Mouse (Mus musculus) mesoderm, embryonic 11.5 days (tissue): ENCODE results near the gene Calcoco2.
"Not testable (repeated sequence)": the region's sequence is repeated elsewhere in the genome, so short reads cannot be mapped to it uniquely, and the experiment has no call there.

Experiments used
- DNase-seq: peaks from one replicate; pipeline ENCODE4 v3.0.0-alpha.2; 2012; ENCODE audit warnings: low read depth, low spot score

The Calcoco2 gene

GRCm38 (mm10) chr11:96111751-96112150 lies at the start of gene Calcoco2:
TSS of gene Calcoco2 (minus strand) at chr11:96111964.
- DNase-seq: no peak

- no peak for DNase-seq
Measured at GRCm38 (mm10) chr11:96147471-96147870, 35.7 kb upstream of the Calcoco2 start.

GRCm38 (mm10) chr11:96145622-96146270 lies 34.0 kb upstream of the Calcoco2 start:
- DNase-seq: peak; percentile 85

- DNase-seq: no peak
Measured at GRCm38 (mm10) chr11:96143766-96144165, 32.0 kb upstream of the Calcoco2 start.

DNA sequence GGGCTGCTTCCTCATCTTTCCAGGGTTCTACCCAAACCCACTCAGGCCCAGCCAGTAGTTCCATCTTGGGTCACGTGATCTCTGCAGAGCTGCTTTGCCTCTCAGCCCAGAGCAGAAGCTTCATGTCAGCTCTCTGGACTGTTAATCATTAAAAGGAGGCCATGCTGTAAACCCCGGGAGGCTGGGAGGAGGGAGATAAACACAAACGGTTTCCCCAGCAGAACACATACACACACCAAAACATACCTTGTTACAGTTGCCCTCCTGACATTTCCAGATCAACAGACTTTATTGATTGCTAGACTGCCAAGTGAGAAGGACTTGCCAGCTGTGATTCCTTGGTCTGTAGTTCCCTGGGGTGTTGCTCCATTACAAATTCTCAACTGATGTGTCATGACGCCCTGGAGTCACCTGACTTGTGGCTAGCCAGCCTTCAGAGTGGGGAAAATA lies 29.0 kb upstream of the Calcoco2 start:
- peak; percentile 43 for DNase-seq

- DNase-seq: no peak
Measured at GRCm38 (mm10) chr11:96135847-96136246, 24.1 kb upstream of the Calcoco2 start.

DNA sequence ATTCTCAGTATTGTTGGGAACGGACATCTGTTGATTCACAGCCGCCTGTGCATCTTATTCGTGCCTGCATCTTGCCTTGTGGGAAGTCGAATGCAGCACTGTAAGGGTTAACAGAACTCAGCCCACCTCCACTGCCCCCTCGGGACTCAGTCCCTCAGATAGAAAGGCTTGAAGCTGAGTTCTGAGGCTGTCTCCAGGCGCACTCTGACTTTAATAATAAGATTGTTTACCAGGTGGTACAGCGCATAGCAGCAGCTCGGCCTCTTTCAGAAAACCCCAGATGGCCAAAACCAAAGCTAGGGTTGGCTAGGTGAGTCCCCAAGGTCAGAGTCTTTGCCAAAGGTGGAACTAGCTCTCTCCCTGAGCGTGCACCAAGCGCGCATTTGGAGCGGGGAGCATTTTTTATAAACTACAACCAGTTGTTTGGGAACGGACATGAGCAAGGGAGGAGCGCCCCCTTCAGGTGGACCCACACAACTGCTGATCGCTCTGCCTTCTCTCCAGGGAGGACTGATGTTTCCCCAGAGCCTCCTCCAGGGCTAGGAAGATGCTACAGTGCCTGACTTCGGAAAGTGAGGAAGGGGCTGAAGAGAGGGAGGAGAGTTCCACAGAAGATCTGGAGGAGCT lies 21.6 kb upstream of the Calcoco2 start, which contains the start of gene Ttll6:
Gene Ttll6 (plus strand): TSS at position 548 of the 627 bp plus-strand sequence.
- peak; percentile 83 for DNase-seq

DNA sequence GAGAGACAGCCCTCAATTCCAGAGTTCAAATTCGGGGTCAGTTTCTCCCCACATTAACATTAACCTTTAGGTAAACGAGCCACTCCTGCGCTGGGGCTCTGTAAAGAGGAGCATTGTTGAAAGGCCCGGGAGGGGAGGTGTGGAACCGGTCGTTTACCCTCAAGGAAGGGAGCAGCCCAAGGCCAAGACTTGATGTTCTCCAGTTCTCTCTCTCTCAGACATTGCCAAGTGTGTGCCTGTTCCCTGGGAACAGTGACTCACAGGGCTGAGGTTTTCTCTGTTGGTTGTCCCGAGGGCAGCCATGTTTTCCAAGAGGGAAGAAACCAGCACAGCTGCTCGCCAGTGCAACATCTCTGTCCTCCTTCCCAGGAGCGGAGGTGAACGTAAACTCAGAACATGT lies 18.8 kb upstream of the Calcoco2 start:
- DNase-seq: no peak

DNA sequence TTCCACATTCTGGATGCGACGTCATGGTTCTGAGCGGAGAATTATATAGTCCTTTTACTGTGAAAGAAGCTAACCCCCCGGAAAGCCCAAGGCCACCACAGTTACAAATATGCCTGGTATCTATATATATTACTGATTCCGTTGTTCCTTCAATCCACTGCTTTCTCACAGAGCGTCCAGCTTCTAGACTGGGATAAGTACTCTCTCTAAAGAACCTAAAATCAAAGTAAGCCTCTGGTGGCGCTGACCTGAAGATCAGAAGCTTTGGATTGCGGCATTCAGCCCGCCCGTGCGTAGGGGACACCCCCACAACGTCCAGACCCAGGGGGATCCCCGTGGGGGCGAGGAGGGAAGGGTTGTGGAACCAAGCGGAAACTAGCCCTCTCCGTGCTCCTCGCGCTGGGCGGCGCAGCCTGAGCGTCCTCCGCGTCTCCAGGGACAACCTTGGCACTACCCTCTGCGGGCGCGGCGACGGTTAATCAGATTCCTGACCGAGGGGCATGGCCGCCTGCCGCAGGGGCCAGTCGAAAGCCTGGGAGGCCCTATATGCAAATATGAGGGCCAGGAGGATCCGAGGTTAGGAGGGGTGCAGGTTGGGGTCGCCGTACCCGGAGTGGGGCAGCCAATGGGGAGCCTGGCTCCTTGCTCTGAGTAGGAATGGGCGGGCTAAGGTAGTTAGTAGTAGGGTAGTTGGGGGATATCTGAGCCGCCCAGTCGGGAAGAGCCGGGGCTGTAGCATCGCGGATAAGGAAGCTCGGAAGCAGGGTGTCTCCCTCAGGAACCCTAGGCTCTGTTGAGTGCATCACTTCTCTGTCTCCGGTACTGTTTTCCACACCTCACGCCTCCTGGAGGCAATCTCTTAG lies 12.5 kb upstream of the Calcoco2 start:
- DNase-seq: peak; percentile 50

DNA sequence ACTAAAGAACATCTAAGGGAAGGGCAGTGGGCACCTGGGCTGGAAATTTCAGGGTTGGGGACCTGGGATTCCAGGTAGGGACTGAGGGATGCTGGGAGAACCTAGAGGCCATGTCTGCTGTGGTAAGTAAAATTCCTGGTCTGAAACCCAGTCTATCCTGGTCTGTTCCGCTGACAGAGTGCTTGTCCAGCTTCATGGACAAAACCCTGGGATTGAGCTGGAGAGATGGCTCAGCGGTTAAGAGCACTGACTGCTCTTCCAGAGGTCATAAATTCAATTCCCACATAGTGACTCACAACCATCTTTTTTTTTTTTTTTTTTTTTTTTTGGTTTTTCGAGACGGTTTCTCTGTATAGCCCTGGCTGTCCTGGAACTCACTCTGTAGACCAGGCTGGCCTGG lies 11.0 kb upstream of the Calcoco2 start:
- not testable (repeated sequence) for DNase-seq

GRCm38 (mm10) chr11:96119401-96119800 lies 7.6 kb upstream of the Calcoco2 start:
- DNase-seq: no peak

DNA sequence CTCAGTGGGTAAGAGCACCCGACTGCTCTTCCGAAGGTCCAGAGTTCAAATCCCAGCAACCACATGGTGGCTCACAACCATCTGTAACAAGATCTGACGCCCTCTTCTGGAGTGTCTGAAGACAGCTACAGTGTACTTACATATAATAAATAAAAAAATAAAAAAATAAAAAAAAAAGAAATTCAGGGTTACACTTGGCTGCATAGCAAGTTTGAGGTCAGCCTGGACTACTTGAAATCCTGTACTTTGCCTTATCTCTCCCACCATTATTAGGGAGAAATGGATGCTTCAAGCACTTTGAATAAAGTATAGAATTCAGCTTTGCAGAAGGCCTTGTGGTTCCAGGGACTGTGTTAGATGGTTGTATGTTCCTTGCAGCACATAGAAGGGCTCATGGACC lies 5.2 kb upstream of the Calcoco2 start:
- not testable (repeated sequence) for DNase-seq

DNA sequence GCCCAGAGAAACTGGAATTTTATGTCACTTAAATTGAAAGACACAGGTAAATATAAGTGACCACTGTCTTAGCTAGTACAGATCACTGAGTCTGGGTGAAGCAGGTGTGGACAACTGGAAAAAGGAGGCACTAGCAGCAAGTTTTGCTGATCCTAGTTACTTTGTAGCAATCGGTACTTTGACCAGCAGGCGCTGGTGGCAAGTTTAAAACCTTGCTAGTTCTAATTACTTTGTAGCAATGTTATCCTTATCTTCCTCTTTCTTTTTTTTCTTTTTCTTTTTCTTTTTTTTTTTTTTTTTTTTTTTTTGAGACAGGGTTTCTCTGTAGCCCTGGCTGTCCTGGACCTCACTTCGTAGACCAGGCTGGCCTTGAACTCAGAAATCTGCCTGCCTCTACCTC lies 4.4 kb upstream of the Calcoco2 start:
- no peak for DNase-seq

GRCm38 (mm10) chr11:96115416-96115815 lies 3.7 kb upstream of the Calcoco2 start:
- DNase-seq: no peak

DNA sequence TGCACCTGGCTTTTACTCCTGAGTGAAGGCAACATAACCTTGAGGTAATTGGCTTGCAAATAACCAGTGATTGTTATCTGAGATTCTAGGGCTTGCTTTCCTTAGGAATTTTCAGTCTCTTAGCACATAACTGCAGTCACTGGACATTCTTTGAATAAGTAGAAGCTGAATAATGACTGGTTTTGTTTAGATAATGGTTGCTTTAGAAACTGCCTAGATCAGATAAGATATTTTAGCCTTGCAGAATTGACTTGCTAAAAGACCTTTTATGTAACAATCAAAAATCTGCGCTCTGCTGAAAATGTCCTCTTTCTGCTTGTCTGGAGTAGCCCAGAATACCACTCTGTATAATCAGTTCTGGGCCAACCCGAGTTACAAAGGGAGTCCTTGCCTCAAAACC lies 2.3 kb upstream of the Calcoco2 start:
- no peak for DNase-seq

DNA sequence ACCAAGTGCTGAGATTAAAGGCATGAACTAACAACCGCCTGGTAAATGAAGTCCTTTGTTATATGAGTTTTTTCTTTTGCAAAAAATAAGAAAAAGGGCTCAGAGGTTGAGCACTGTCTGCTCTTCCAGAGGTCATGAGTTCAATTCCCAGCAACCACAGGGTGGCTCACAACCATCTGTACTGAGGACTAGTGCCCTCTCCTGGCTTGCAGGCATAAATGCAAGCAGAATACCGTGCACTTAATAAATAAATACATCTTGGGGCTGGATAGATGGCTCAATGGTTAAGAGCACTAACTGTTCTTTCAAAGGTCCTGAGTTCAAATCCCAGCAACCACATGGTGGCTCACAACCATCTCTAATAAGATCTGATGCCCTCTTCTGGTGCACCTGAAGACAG lies 814 bp downstream of the Calcoco2 start:
- not testable (repeated sequence) for DNase-seq

DNA sequence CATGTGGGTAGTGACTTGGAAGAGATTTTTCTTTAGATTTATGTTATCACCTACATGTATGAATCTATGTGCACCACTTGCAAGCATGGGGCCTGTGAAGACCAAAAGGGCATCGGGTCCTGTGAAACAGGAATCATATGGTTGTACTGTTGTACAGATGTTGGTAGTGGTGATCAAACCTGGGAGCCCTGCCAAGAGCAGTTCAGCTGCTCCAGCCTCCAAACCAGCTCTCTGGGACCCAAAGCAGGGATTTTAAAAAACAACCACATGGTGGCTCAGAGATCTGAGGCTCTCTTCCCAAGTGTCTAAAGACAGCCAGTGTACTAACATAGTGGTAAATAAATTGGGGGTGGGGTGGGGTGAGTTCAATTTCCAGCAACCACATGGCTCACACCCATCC lies 3.4 kb downstream of the Calcoco2 start:
- DNase-seq: no peak

GRCm38 (mm10) chr11:96093361-96093760 lies 18.4 kb downstream of the Calcoco2 start:
- peak; percentile 59 for DNase-seq

GRCm38 (mm10) chr11:96092674-96093291 lies 19.0 kb downstream of the Calcoco2 start:
- no peak for DNase-seq

- no peak for DNase-seq
Measured at GRCm38 (mm10) chr11:96091073-96091472, 20.7 kb downstream of the Calcoco2 start.

GRCm38 (mm10) chr11:96087981-96088380 lies 23.8 kb downstream of the Calcoco2 start:
- DNase-seq: no peak

DNA sequence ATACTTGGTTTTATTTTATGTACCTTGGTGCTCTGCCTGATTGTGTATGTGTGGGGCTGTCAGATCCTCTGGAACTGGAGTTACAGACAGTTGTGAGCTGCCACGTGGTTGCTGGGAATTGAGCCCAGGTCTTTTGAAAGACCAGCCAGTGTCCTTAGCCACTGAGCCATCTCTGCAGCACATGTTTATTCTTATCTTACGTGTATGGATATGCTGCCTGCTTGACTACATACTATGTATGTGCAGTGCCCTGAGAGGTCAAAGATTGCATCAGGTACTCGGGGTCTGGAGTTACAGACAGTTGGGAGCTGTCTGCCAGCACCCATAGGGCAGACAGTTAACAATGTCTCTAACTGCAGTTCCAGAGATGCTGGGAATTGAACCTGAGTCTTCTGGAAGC lies 29.1 kb downstream of the Calcoco2 start:
- no peak for DNase-seq
